Comparison of ENCODE assay signal across 13 mouse cellular contexts in genomic region chr2:126677366-126677765, GRCm38 (mm10). TPM values are rescaled to one million over a fixed set of nuclear protein-coding genes. Genes with fewer than 3 reads are reported as not detected.
DNase-seq lines count a peak whose midpoint lies in the region; ATAC-seq and TF ChIP-seq lines count a peak whose summit lies in the region.
"Had no signal": no experiment of that assay in that cellular context is flagged by ENCODE, and none has a peak within 500 bp of the region (broad histone marks: within the 10 kb centered on the region; RNA-seq: fewer than 3 reads in every experiment).

No protein-coding gene starts in this region.

- H3K36me3 ChIP-seq in kidney, adult 2 months (ENCODE audit: control insufficient read depth, insufficient read depth, low read length) = no peaks in the 10 kb centered on the region
- H3K36me3 ChIP-seq in midbrain, embryonic 13.5 days = peaks cover 16% of the 10 kb centered on the region
- peaks cover 4% of the 10 kb centered on the region; the same call in 1 of the 2 replicates for H3K36me3 ChIP-seq in midbrain, embryonic 15.5 days (replicated peaks)

- no peak for DNase-seq in kidney, adult 2 months
- no peak for DNase-seq in kidney, postnatal 36 days
- peak; percentile 58 for DNase-seq in ZHBTc4 (ENCODE audit: low read depth, low spot score)
- DNase-seq in lung, postnatal 36 days = peak; percentile 54
- no peak for DNase-seq in c-Kit-positive CD71-positive TER-119-positive erythroid progenitor cells, embryonic 14.5 days (ENCODE audit: low spot score)
- DNase-seq: adrenal gland, adult 2 months; cerebellum, postnatal 10 days; gastrocnemius, postnatal 10 days; kidney, adult 8-10 months had no signal

- H3K4me1 ChIP-seq in kidney, adult 2 months (ENCODE audit: control insufficient read depth, insufficient read depth, low read length) = peaks cover 12% of the 10 kb centered on the region
- peaks cover 36% of the 10 kb centered on the region for H3K4me1 ChIP-seq in midbrain, embryonic 13.5 days (replicated peaks)
- peaks cover 34% of the 10 kb centered on the region for H3K4me1 ChIP-seq in midbrain, embryonic 15.5 days

- 0 out of 2 replicates have a peak overlapping the region, but pooled peaks have one; percentile 20 for H3K27ac ChIP-seq in kidney, adult 2 months (ENCODE audit: insufficient read depth, low read depth, low read length)
- no peak overlapping the region for H3K27ac ChIP-seq in midbrain, embryonic 13.5 days
- no peak overlapping the region for H3K27ac ChIP-seq in midbrain, embryonic 15.5 days
- H3K27ac ChIP-seq: heart, embryonic 10.5 days; limb, embryonic 12.5 days had no signal

- no peak for TF ChIP-seq CTCF in kidney, adult 2 months (conservative IDR thresholded peaks at IDR 0.05; ENCODE audit: insufficient read depth, insufficient read length, low read depth, low read length)

- H3K27me3 ChIP-seq in kidney, adult 2 months (replicated peaks; ENCODE audit: control insufficient read depth, insufficient read depth, low read length) = no peaks in the 10 kb centered on the region
- H3K27me3 ChIP-seq in midbrain, embryonic 13.5 days = no peaks in the 10 kb centered on the region
- H3K27me3 ChIP-seq in midbrain, embryonic 15.5 days (replicated peaks) = no peaks in the 10 kb centered on the region
- H3K27me3 ChIP-seq: limb, embryonic 12.5 days had no signal

- H3K9ac ChIP-seq in midbrain, embryonic 13.5 days (replicated peaks) = no peak overlapping the region
- H3K9ac ChIP-seq in midbrain, embryonic 15.5 days = no peak overlapping the region
- H3K9ac ChIP-seq: limb, embryonic 12.5 days had no signal

- no peak for TF ChIP-seq POLR2A in kidney, adult 2 months (IDR thresholded peaks at IDR 0.05; ENCODE audit: low read depth, low read length)

- 57% methylated on average over 1 of the region's 1 CpGs for WGBS in kidney, adult 2 months
- WGBS in midbrain, embryonic 13.5 days = 98% methylated on average over 1 of the region's 1 CpGs
- 100% methylated on average over 1 of the region's 1 CpGs for WGBS in midbrain, embryonic 15.5 days

- H3K9me3 ChIP-seq in midbrain, embryonic 13.5 days = no peaks in the 10 kb centered on the region
- no peaks in the 10 kb centered on the region for H3K9me3 ChIP-seq in midbrain, embryonic 15.5 days
- H3K9me3 ChIP-seq: heart, embryonic 10.5 days had no signal

- no peak for ATAC-seq in midbrain, embryonic 13.5 days
- ATAC-seq in midbrain, embryonic 15.5 days (replicated peaks) = no peak

- H3K4me2 ChIP-seq in midbrain, embryonic 13.5 days (replicated peaks) = peak overlapping the region; percentile 86
- no peak overlapping the region for H3K4me2 ChIP-seq in midbrain, embryonic 15.5 days

- no peak overlapping the region for H3K4me3 ChIP-seq in kidney, adult 2 months (ENCODE audit: insufficient read depth, low read depth, low read length)
- no peak overlapping the region for H3K4me3 ChIP-seq in midbrain, embryonic 13.5 days (replicated peaks)
- no peak overlapping the region for H3K4me3 ChIP-seq in midbrain, embryonic 15.5 days

RNA-seq across cellular contexts. Expression of gene Gabpb1, which starts 1.2 kb away (rescaled TPM):
- polyA plus RNA-seq in kidney, adult 2 months (2012; rRNA removed) = 11.1 and 11.2 TPM in 2 replicates
- polyA plus RNA-seq in midbrain, embryonic 13.5 days (2015; fragmentation: Nextera tagmentation; extraction: Ambion mirVana) = 60.7 and 62.1 TPM in 2 replicates
- 41.3 and 44.1 TPM in 2 replicates for polyA plus RNA-seq in midbrain, embryonic 15.5 days (2015; fragmentation: Nextera tagmentation; extraction: Ambion mirVana)

RNA-seq across cellular contexts. Expression of gene Usp8, which starts 29.8 kb away (rescaled TPM):
- 30.2 and 31.2 TPM in 2 replicates for polyA plus RNA-seq in kidney, adult 2 months (2012; rRNA removed)
- polyA plus RNA-seq in midbrain, embryonic 13.5 days (2015; fragmentation: Nextera tagmentation; extraction: Ambion mirVana) = 28.6 and 28.7 TPM in 2 replicates
- 28.1 and 28.4 TPM in 2 replicates for polyA plus RNA-seq in midbrain, embryonic 15.5 days (2015; fragmentation: Nextera tagmentation; extraction: Ambion mirVana)

RNA-seq across cellular contexts. Expression of gene Hdc, which starts 58.3 kb away (rescaled TPM):
- polyA plus RNA-seq in kidney, adult 2 months (2012; rRNA removed) = 8.1 and 11.7 TPM in 2 replicates
- polyA plus RNA-seq in midbrain, embryonic 13.5 days (2015; fragmentation: Nextera tagmentation; extraction: Ambion mirVana) = 0.58 and 0.97 TPM in 2 replicates
- polyA plus RNA-seq in midbrain, embryonic 15.5 days (2015; fragmentation: Nextera tagmentation; extraction: Ambion mirVana) = 1.5 and 1.8 TPM in 2 replicates

Comparison
In these comparisons a context has a peak if more than half of its experiments do, and no peak if none do; other contexts are left out.
1. DNase-seq: peak in ZHBTc4 (single experiment) and lung, postnatal 36 days (single experiment); none in kidney, adult 2 months (single experiment), kidney, postnatal 36 days (0 of 2) and c-Kit-positive CD71-positive TER-119-positive erythroid progenitor cells, embryonic 14.5 days (single experiment).